Mouse (Mus musculus) urinary bladder, postnatal 36 days (tissue): ENCODE measurements around the gene Igfbp6.
A peak's percentile ranks its signal among the peaks of the same experiment; 100 is the strongest.

ENCODE experiments used
- DNase-seq, 2 experiments: peaks; one replicate each; pipeline ENCODE4 v3.0.0; 2022; ENCODE audit warnings: low spot score in 2 of 2, mixed read lengths in 1 of 2

The Igfbp6 gene

DNA sequence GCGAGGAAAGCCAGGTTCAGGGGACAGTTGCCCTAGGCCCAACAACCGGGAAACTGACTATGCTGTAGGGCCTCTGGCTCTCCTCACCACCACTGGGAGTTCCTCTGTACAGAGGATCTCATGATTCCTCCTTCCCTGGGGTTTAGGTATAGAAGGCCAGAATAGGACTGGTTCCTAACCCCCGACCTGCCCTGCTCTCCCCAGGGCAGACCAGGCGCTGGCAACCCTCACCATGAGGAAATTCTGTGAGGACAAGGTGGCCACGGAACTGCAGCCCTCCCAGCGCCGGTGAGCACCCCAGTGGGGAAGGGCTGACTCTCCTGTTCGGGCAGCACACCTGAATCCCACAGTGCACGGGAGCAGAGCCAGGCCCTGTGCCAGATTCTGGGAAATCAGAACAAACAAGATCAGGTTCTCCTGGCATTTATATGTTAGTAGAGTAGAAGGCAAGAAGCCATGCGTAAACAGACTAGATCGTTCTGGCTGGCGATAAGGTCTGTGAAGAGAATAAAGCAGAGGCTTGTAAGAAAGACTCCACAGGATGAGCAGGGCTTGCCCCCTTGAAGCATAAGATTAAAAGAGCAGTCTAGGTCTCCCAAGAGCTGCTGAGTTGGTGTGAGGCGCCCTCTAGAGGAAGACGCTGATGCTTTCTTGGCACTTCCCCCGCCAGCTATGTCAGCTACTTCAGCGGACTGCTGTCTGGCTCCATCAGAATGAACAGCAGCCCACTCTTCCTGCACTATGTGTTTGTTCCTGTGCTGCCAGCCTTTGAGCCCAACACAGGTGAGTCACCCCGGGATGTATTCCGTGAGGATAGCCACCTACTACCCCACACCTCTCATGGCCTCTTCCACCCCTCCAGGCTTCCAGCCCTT, 35.3 kb upstream of the Igfbp6 start:
- DNase-seq, result peak; percentile 54 to 76

DNA sequence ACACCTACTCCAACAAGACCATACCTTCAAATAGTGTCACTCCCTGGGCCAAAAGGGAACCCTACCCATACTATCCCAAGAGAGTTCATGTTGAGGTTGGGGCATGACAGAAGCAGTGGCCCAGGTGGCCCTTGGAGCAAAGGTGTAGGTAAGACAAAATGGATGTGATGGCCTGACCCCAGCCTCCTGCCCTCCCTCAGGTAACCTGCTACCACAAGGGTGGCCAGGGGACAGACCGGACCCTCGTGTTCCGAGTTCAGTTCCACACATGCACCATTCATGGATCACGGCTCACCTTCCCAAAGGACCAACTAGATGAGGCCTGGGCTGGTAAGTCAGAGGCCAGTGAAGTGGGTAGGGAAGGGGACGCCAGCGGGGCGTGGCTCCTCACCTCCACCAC, 33.9 kb upstream of the Igfbp6 start:
- no peak for DNase-seq

DNA sequence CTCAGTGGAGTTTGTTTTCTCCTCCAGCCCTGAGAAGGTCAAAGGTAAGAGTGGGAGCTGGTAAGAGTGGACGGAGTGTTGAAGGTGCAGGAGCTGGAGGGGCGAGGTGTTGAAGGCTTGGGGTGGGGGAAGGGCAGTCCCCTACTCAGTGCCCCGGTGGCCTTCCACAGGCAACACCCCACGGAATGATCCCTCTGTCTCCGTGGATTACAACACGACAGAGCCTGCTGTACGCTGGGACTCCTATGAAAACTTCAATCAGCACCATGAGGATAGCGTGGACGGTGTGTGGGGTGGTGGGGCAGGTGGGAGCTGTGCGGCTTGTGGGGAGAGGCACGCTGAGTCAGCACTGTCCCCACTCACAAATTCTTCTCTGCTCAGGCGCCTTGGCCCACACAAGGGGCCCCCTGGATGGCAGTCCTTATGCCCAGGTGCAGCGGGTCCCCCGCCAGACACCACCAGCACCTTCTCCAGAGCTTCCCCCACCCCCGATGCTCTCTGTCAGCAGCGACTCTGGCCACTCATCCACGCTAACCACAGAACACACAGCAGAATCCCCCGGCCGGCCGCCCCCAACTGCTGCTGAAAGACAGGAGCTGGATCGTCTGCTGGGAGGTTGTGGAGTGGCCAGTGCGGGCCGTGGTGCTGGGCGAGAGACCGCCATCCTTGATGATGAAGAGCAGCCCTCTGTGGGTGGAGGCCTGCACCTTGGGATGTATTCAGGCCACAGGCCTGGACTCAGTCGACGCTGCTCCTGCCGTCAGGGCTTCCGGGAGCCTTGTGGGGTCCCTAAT, 33.3 kb upstream of the Igfbp6 start:
- no peak for DNase-seq

DNA sequence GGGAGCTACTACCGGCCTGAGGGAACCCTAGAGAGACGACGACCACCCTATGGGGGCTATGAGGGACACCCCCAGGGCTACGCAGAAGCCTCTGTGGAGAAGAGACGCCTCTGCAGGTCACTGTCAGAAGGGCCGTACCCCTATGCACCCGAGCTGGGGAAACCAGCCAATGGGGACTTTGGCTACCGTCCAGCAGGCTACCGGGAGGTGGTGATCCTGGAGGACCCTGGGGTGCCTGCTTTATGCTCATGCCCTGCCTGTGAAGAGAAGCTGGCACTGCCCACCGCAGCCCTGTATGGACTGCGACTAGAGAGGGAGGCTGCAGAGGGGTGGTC, 32.7 kb upstream of the Igfbp6 start:
- no peak for DNase-seq

DNA sequence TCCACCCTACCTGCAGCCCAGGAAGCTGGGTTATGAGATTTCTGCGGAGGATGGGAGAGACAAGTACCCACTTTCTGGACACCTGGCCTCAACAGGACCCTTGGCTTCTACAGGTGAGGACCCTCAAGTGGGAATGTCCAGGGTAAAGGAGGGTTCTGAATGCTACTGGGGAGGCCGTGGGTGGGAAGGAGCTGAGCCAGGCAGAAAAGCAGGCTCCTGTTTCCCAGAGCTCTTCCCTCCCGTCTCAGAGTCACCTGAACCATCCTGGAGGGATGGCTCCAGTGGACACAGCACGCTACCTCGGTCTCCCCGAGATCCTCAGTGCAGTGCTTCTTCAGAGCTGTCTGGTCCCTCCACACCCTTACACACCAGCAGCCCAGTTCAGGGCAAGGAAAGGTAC, 32.0 kb upstream of the Igfbp6 start:
- no peak for DNase-seq

DNA sequence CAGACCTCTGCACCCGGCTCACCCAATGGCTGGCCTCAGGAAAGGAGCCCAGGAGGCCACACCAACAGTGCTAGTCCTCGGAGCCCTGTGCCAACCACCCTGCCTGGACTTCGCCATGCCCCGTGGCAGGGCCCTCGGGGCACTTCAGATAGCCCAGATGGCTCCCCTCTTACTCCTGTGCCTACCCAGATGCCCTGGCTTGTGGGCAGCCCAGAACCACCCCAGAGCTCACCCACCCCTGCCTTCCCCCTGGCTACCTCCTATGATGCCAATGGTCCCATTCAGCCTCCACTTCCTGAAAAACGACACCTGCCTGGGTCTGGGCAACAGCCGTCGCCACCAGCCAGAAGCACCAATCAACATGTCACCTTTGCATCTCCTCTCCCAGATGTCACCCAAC, 31.3 kb upstream of the Igfbp6 start:
- no peak for DNase-seq

DNA sequence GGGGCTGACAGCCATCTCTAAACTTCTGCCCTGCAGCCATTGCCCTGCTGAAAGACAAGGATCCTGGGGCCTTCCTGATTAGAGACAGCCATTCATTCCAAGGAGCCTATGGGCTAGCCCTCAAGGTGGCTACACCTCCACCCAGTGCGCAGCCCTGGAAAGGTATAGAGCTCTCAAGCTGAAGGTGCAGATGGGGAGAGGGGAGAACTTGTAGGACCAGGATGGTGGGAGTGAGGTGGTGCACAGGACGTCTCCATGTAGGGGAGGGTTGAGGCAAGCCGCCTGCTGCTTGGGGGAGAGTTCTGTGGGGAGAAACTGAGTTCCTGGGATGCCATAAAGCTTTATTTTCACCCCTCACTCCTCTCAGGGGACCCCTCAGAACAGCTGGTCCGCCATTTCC, 30.5 kb upstream of the Igfbp6 start:
- no peak for DNase-seq

DNA sequence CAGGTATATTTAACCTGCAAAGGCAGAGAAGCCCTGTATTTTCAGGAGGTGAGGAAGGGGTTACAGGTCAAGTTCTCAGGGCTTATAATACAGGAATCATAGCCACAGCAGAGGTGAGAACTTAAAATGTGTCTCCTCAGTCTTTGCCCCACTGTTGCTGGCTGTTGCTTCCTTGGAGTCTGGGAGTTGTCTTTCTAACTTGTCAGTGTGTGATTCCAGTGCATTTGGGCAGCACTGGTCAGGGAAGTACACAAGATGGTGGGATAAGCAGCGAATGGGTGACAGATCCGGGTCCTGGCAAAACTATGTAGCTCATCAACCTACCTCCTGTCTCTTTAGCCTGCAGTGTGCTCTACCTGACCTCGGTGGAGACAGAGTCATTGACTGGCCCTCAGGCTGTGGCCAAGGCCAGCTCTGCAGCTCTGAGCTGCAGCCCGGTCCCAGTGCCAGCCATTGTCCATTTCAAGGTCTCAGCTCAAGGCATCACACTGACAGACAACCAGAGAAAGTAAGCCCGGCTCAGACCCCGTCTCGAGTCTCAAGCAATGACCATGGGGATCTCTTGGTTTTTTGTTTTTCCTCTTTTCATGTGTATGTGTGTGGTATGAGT, 29.4 kb upstream of the Igfbp6 start:
- DNase-seq, result no peak

DNA sequence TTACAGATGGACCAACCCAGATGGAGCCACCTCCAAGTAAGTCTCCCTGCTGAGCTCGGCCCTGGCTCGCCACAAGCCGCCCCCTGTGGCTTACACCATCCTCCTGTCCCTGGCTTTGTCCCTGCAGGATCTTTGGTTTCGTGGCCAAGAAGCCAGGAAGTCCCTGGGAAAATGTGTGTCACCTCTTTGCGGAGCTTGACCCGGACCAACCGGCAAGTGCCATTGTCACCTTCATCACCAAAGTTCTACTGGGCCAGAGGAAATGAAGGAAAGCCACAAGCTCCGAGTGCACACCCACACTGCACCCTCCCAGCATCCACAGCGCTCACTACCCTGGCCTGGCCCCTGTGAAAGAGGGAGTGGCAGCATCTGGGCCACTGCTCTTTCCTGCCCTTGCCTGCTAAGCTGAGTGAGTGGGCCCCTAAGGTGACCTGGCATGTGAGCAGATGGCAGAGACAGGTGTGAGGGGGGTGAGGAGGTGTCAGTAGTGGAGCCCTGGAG, 28.4 kb upstream of the Igfbp6 start:
- DNase-seq, result no peak

DNA sequence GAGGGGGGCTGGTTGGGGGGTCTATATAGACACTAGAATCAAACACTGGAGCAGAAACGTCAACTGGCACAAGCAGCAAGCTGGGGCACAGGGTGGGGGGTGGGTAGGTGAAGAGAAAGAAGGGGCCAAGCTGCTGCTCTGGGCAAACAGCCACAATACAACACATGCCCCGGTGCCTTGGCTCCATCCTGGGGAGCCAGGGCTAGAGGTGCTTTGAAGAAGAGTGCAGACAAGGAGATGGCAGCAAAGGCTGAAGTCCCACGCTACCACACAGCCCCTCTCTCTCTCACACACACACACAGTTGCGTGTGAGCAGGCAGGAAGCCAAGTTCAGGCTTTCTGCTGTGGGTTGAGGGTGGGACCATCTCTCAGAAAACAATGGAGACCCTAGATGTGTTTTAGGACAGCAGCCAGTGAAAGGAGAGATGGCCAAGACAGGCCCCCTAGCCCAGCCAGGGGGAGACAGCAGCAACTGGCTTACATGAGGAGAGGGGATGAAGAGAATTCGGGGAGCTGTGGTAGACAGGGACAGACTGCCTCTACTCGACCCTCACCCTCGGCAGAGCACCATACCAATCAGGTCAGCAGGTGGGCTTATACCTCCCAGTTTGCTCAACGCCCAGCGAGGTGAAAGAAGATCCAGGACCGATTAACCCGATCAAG, 27.3 kb upstream of the Igfbp6 start:
- no peak for DNase-seq

DNA sequence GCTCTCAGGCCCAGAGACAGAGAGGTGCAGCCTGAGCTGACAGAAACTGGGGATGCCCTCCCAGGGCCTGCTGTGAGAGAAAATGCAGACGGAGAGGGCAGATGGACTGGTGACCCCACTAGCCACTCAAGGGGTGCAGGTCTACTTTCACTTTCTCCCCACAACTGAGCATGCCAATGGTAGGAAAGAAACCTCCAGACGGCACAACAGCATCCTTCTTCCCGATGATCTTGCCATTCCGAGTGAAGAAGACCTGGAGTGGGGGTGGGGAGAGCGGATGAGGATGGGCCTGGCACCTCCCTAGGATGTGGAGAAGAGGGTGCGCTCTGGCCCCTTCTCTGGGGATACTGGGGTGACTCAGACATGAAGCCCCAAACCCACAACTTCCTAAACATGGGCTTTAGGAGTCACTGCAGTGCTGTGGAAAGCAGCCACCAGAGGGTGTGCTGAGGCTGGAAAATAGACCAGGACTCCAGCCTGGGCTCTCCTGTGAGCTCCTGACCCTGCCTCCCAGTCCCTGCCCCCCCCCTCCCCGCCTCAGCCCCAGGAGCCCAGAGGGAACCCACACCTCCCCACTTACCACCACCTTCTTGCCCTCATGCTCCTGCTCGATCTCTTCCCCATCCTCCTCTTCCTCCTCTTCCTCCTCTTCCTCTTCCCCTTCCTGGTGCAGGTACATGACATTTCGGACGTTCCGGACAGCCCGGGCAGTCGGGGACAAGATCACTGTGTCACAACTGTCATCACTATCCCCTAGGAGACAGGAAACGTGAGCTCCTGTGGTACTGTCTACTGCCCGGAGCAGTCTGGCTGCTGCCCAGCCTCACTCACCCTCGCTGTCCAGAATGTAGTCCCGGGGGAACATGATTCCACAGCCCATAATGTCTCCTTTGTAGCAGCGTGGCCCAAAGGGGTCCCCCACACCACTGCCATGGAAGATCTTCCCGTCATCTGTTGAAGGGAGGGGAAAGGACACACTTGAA, 26.4 kb upstream of the Igfbp6 start:
- DNase-seq, result no peak

DNA sequence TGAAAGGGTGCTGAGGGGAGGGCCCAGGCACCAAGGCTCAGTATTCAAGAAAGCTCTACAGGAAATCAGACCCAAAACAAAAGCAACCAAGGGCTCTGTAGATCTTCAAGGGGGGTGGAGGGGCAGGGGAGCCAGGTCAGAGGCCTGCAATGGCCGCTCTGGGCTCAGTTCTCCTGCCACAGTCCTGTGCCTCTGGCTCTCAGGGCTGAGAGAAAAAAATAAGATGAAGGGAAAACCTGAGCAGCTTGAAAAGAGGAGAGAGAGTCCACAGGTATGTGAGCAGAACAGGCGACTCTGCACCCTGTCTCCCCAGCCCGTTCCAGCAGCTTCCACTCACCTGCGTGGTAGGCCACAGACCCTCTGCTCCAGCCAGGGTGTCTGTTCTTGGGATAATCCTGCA, 25.6 kb upstream of the Igfbp6 start:
- no peak for DNase-seq

DNA sequence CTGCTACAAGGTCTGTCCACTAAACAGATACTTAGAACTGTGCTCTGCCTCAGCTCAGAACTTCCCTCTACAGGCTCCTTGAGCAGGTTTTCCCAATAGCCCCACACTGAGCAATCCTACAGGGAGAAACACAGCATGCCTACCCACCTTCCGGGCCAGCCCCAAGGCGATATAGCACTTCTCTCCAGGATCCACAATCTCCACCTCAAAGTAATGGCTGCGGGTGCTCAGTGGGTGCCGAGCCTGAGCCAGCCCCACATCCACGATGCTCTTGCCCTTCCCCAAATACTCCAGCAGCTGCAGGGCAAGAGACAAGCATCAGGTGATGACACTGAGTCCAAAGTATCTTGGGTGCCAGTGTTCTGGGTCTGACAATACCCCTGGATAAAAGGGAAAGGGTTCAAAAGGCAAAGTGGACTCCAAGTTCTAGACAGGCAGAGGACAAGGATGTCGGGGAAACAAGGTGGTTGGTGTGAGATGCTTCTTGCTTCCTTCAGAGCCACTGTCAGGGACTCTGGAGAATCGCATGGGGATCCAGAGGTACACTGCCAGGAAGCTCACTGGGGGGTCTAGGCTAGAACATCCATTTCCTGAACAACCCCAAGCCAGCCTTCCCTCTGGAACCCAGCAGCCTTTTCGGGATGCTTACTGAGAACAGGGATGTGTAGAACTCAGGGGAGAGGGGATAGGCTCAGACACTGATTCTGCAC, 24.9 kb upstream of the Igfbp6 start:
- DNase-seq, result no peak

DNA sequence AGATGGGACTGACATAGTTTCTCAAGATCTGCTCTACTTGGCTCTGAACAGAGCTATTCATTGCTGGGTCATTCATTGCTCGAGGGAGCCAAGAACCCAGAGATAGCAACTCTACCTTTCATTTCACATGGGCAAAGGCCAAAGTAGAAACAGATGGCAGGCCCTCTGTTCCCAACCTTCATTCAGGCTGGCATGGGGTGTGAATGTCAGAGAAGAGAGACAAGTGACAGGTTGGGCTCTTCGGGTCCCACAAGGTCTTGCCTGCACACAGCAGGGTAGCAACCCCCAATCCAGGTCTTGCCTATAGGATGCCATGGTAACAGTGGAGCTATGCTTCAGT, 24.4 kb upstream of the Igfbp6 start:
- no peak for DNase-seq

DNA sequence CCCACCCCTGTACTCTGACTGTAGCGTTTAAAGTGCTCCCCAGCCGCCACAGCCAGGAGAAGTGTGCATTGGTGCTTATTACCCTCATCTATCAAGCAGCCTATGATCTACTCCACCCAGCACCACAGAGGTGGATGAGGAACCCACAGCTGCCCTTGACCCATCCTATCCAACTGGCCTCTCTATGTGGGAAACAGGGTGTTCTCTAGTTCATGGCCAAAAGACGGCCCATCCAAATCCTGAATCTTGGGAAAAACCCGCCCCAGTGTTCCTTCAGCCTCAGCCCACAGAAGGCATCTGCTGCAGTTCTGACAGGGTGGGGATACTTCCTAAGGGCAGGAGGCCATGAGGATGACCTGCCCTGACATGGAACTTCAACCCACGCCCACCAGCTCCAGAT, 23.6 kb upstream of the Igfbp6 start:
- DNase-seq, result no peak

DNA sequence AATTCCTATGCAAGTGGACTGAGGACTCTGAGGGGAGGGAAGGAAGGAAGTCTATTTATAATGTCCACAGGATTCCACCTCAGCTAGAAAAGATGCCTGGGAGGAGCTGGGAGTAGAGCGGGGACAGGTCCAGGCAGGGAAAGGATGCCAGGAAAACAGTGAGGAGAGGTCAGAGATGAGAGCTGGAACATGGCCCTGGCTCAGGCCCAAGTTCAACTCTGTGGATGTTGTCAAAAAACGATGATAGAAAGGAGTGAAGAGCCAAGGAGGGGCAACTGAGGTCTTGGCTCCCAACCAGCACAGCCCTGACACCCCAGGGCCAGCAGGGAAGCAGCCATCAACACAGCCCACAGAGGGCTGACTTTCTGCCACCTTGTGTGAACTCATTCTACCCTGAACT, 17.9 kb upstream of the Igfbp6 start:
- no peak for DNase-seq

DNA sequence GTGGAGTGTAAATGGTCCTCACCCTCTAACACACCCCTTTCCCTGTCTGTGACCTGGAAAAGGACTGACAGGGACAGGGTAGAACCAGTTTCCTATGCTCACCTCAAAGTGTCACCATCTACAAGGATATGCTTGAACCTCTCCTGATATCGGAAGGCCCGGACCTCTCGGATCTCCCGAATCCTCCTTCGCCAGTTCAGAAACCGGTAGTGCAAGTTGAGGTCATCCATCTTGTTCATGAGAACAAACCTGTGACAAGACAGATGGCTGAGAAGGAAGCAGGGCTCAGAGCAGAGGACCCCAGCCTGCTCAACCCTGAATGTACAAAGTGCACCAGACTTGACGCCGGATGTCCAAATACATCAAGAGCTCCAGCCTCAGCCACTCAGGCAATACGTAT, 10.8 kb upstream of the Igfbp6 start:
- no peak for DNase-seq

DNA sequence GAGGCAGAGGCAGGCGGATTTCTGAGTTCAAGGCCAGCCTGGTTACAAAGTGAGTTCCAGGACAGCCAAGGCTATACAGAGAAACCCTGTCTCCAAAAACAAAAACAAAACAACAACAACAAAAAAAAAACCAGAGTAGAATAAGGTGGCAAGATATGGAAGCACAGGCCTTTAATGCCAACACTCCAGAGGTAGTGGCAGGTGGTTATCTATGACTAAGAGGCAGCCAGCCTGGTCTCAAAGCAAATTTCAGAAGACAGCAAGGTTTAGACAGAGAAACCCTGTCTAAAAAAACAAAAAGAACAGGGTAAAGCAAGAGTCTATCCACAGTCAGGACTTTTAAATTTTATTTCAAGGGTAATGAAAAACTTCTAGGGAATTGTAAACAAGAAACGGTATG, 9.5 kb upstream of the Igfbp6 start:
- no peak for DNase-seq

DNA sequence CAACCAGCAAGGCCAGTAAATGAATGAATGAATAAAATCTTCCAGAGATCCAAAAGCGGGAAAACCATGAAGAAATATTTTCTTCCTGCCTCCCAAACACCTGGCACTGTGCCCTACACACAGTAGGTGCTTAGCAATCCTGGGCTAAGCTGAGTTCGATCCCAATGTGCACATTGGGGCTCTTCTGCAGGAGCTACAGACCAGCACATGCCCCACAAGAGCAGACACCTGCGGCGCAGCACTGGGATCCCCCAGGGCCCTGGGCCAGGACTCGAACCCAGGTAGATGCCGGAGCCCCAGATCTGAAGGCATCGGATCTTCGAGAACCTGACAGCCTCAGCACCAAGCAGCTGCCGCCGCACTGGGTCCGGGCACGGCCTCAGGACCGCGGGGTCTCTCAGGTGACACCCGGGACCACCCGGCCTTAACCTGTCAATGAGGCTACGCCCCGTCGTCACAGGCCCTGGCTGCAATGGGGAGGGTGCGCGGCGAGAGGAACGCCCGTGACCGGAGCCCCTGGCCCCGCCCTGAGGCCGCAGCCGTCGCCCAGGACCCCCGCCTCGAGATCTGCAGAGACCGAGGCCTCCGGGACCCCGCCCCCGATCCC, 8.5 kb upstream of the Igfbp6 start:
- DNase-seq, result no peak
